Mouse (Mus musculus) ES-E14 (cell line): ENCODE data around the gene Krt9. TPM values are rescaled to one million over a fixed set of nuclear protein-coding genes. Genes with fewer than 3 reads are reported as not detected.
A peak's percentile ranks its signal among the peaks of the same experiment; 100 is the strongest.

Experiments used
- DNase-seq: peaks from one replicate; pipeline ENCODE4 v3.0.0-alpha.2; 2013; ENCODE audit warnings: low read depth, low spot score
- H3K27ac ChIP-seq: 2 replicates; pipeline ENCODE4 v1.5.1; 2012; ENCODE audit warnings: low read depth, mild to moderate bottlenecking, low read length, moderate library complexity, mixed read lengths; ENCODE audit not compliant: poor library complexity, insufficient read depth, severe bottlenecking
- H3K36me3 ChIP-seq: 2 replicates; pipeline ENCODE4 v1.6.1; 2012; ENCODE audit warnings: mild to moderate bottlenecking, low read length, moderate library complexity, mixed read lengths; ENCODE audit not compliant: control insufficient read depth, poor library complexity, insufficient read depth, severe bottlenecking
- H3K4me1 ChIP-seq, 2 experiments: fragments of 150-350 bp in 1 of 2; sonication (generic) in 1 of 2; 2 replicates each; pipeline ENCODE4 v1.6.1; 2012; ENCODE audit warnings: low read length in 2 of 2, mild to moderate bottlenecking in 1 of 2, mixed read lengths in 1 of 2; ENCODE audit not compliant: control insufficient read depth in 2 of 2, insufficient read depth in 2 of 2, poor library complexity in 1 of 2
- H3K4me3 ChIP-seq, 2 experiments: fragments of 150-350 bp in 1 of 2; sonication (generic) in 1 of 2; 2 replicates each; pipeline ENCODE4 v1.5.1; 2012; ENCODE audit warnings: low read length in 2 of 2, low read depth in 1 of 2, mild to moderate bottlenecking in 1 of 2, mixed read lengths in 1 of 2; ENCODE audit not compliant: insufficient read depth in 1 of 2, poor library complexity in 1 of 2, severe bottlenecking in 1 of 2
- H3K9ac ChIP-seq: 2 replicates; pipeline ENCODE4 v1.6.1; 2012; ENCODE audit warnings: low read depth, mild to moderate bottlenecking, low read length, mixed read lengths; ENCODE audit not compliant: poor library complexity, insufficient read depth, severe bottlenecking
- H3K9me3 ChIP-seq: fragments of 150-350 bp; sonication (generic); 2 replicates; pipeline ENCODE4 v1.6.1; 2012; ENCODE audit warnings: low read depth, mild to moderate bottlenecking, low read length; ENCODE audit not compliant: control insufficient read depth, insufficient read depth
- CHD2 ChIP-seq: IDR thresholded peaks from 2 replicates; pipeline ENCODE4 v1.6.1; 2014; ENCODE audit warnings: mild to moderate bottlenecking, low read depth, low read length, inconsistent platforms
- HCFC1 ChIP-seq: IDR thresholded peaks from 2 replicates; pipeline ENCODE4 v1.6.1; 2012; ENCODE audit warnings: low read length, inconsistent platforms, borderline replicate concordance; ENCODE audit not compliant: insufficient read depth
- MAFK ChIP-seq: IDR thresholded peaks from 2 replicates; pipeline ENCODE4 v1.6.1; 2014; ENCODE audit warnings: mild to moderate bottlenecking, low read depth, low read length, inconsistent platforms; ENCODE audit not compliant: insufficient read depth
- ZC3H11A ChIP-seq: IDR thresholded peaks from 2 replicates; pipeline ENCODE4 v1.6.1; 2012; ENCODE audit warnings: low read depth, mild to moderate bottlenecking, inconsistent platforms, low read length, borderline replicate concordance
- ZNF384 ChIP-seq: IDR thresholded peaks from 2 replicates; pipeline ENCODE4 v1.6.1; 2012; ENCODE audit warnings: low read depth, low read length, inconsistent platforms
- in situ Hi-C, 2 experiments: fragments of 600-800 bp; cut with MboI; formaldehyde crosslinking; loops; one replicate each; pipeline ENCODE4 v1.15.1; 2025; ENCODE audit warnings: low sequenced_read_pairs in 2 of 2, inconsistent platforms in 1 of 2; ENCODE audit not compliant: unreplicated experiment in 2 of 2
- total RNA-seq: library from RNA; depleted of rRNA; stranded (reverse); fragments of 300-350 nt; gene quantifications from 2 replicates; pipeline ENCODE4 v1.2.3, GENCODE M21; 2012

Krt9 gene
- total RNA-seq, 1 experiment: 0.09 TPM

DNA sequence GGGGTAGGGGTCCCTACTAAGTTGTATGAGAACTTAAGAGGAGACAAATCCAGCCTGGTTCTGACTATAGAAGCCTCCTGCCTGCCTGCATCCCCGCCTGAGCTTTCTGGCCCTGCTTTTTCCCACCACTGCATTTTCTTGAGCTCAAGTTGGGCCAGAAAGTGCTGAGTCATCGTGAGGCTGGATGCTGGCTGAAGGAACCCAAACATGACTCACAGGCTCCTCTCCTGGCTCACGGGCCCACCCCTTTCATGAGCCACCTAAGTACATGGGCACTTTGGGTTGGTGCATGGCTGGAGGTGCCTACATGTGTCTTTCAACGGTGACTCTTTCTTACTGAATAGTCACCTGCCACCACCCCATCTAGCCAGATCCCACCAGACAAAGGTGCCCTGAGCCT, 5.6 kb upstream of the Krt9 start:
- no peak overlapping the region; the same call in 1 of the 2 replicates for H3K9ac ChIP-seq
- peak; percentile 45 for DNase-seq
- H3K27ac ChIP-seq: no peak overlapping the region
- H3K9me3 ChIP-seq: no peaks in the 10 kb centered on the region
- TF ChIP-seq ZNF384: no peak
- peak; percentile 98 for TF ChIP-seq MAFK
- no peaks in the 10 kb centered on the region for H3K36me3 ChIP-seq
- H3K4me1 ChIP-seq: peaks cover 5 to 28% of the 10 kb centered on the region in 2 experiments; a peak in 3 of 4 replicates
- no peak overlapping the region for H3K4me3 ChIP-seq
- in situ Hi-C loops: loop anchor here in 1 of 2 experiments (5.0 kb wide), 1 partner anchor 94 kb away; no protein-coding TSS in a partner anchor

DNA sequence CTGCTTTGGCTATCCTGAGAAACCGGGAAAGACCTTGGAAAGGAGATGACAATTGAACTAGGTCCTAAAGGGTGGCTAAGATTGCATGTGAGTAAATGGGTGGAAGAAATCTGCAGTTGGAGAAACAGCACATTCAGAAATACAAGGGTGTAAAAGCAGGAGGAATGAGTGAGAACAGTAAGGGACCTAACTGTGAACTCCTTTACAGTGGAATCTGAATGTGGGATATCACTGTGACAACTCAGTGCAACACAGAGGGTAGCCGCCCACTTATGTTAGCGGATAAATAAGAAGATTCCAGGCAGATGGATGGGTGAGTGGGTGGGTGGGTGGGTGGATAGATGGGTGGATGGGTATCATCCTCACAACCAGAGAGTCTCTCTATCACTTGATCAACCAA, 1.2 kb downstream of the Krt9 start:
- Histone ChIP-seq H3K36me3 (no peaks in the 10 kb centered on the region), H3K27ac (no peak overlapping the region), H3K4me3 (no peak overlapping the region), H3K9ac (no peak overlapping the region), H3K4me1 (0 out of 4 replicates have a peak, but pooled peaks cover 0 to 1% of the 10 kb centered on the region in 2 experiments), H3K9me3 (no peaks in the 10 kb centered on the region)
- no peak for TF ChIP-seq ZC3H11A
- no peak for DNase-seq
- in situ Hi-C loops: no loop called here

DNA sequence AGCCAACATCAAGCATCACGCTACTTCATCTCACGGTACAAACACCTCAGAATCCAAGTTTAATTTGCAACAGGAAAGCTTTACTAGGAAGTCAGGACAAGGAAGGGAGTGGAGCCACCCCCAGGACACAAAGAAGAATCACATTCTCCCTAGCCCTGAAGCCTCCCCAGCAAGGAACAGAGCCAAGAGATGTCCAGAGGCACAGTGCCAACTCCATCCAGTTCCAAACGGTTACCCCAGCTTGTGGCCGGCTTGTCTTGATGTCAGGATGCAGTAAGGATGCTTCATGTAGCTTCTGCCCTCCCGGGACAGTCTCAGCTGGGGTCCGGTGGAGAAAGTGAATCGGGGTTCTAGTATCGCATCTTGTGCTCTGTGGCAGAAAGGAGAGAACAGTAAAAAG, 6.3 kb downstream of the Krt9 start:
- no peak overlapping the region for H3K4me3 ChIP-seq
- no peaks in the 10 kb centered on the region for H3K9me3 ChIP-seq
- no peaks in the 10 kb centered on the region for H3K4me1 ChIP-seq
- no peak overlapping the region for H3K9ac ChIP-seq
- H3K27ac ChIP-seq: no peak overlapping the region
- DNase-seq: no peak
- no peak for TF ChIP-seq ZNF384
- TF ChIP-seq ZC3H11A: no peak
- TF ChIP-seq CHD2: no peak
- no peak for TF ChIP-seq MAFK
- TF ChIP-seq HCFC1: no peak
- in situ Hi-C loops: no loop called here
- H3K36me3 ChIP-seq: no peaks in the 10 kb centered on the region

DNA sequence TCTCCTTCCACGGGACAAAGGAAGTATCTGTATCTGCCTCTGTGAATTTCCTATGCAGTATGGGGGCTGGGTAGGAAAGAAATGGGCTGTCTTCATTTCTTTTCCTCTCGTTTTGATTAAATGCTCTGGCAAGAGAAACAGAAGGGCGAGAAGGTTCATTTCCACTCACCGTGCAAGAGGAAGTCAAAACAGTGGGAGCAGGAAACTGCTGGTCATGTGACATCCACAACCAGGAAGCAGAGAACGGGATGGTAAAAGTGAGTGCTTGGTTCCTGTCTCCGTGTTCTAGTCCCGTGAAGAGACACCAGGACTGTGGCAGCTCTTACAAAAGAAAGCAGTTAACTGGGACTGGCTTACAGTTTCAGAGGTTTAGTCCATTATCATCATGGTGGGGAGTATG, 11.3 kb downstream of the Krt9 start:
- no peaks in the 10 kb centered on the region for H3K36me3 ChIP-seq
- H3K4me3 ChIP-seq: no peak overlapping the region
- TF ChIP-seq CHD2 (no peak), ZC3H11A (no peak), ZNF384 (no peak), MAFK (no peak), HCFC1 (no peak)
- no peak for DNase-seq
- in situ Hi-C loops: no loop called here
- no peaks in the 10 kb centered on the region for H3K9me3 ChIP-seq
- no peaks in the 10 kb centered on the region for H3K4me1 ChIP-seq
- no peak overlapping the region for H3K9ac ChIP-seq
- no peak overlapping the region for H3K27ac ChIP-seq

DNA sequence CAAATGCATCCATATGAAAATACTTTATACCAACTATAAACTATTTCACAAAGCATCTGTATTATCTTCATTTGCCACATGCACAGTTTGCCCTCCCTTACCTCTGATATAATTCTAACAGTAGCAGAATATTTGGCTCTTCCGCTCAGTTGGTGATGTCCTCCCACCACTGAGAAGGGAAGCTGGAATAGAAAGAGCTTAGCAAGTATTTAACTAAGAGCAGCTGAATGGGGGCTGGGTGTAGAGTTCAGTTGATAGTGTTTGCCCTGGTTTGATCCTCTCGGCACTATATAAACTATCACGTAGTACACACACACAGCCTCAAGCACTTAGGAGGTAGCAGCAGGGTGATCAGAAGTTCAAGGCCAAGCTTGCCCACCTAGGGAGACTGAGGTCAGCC, 13.8 kb downstream of the Krt9 start:
- H3K9ac ChIP-seq: no peak overlapping the region
- no peaks in the 10 kb centered on the region for H3K9me3 ChIP-seq
- DNase-seq: no peak
- H3K36me3 ChIP-seq: no peaks in the 10 kb centered on the region
- in situ Hi-C loops: loop anchor here in 1 of 2 experiments (10.0 kb wide), 1 partner anchor 116 kb away; no protein-coding TSS in a partner anchor
- TF ChIP-seq ZC3H11A: no peak
- TF ChIP-seq CHD2: no peak
- TF ChIP-seq HCFC1: no peak
- TF ChIP-seq ZNF384: no peak
- TF ChIP-seq MAFK: no peak
- H3K27ac ChIP-seq: no peak overlapping the region
- H3K4me1 ChIP-seq: no peaks in the 10 kb centered on the region
- no peak overlapping the region for H3K4me3 ChIP-seq
